8 mouse cellular contexts compared by ENCODE assay signal in genomic region chr15:103313495-103314095, GRCm38 (mm10). TPM values are rescaled to one million over a fixed set of nuclear protein-coding genes. Genes with fewer than 3 reads are reported as not detected.
DNase-seq lines count a peak whose midpoint lies in the region; ATAC-seq and TF ChIP-seq lines count a peak whose summit lies in the region.

No protein-coding gene starts in this region.

- H3K27ac ChIP-seq in thymus, adult 2 months (ENCODE audit: control insufficient read depth, insufficient read depth, low read length): no peak overlapping the region
- no peak overlapping the region for H3K27ac ChIP-seq in cerebellum, adult 2 months (ENCODE audit: insufficient read depth, low read length)
- H3K27ac ChIP-seq in lung, embryonic 14.5 days (ENCODE audit: low read depth): peak overlapping the region; percentile 4; the same call in 1 of the 2 replicates

- TF ChIP-seq CTCF in thymus, adult 2 months (IDR thresholded peaks at IDR 0.05; ENCODE audit: borderline replicate concordance, control insufficient read depth, extremely low read depth, insufficient read depth, low read length, poor library complexity): no peak
- peak; percentile 38; the same call in 1 of the 2 replicates for TF ChIP-seq CTCF in cerebellum, adult 2 months (IDR thresholded peaks at IDR 0.05; ENCODE audit: borderline replicate concordance, insufficient read depth, low read depth, low read length)
- TF ChIP-seq CTCF in lung, embryonic 14.5 days (IDR thresholded peaks at IDR 0.05; ENCODE audit: low read depth): peak; percentile 80

- TF ChIP-seq POLR2A in thymus, adult 2 months (IDR thresholded peaks at IDR 0.05; ENCODE audit: control insufficient read depth, extremely low read depth, insufficient read depth, low read length, poor library complexity): no peak
- TF ChIP-seq POLR2A in cerebellum, adult 2 months (IDR thresholded peaks at IDR 0.05; ENCODE audit: borderline replicate concordance, insufficient read depth, low read length): no peak

- no peaks in the 10 kb centered on the region for H3K9me3 ChIP-seq in lung, embryonic 14.5 days (ENCODE audit: low read depth, low read length)

- H3K4me3 ChIP-seq in thymus, adult 2 months (ENCODE audit: control insufficient read depth, insufficient read depth, low read length): no peak overlapping the region
- no peak overlapping the region for H3K4me3 ChIP-seq in cerebellum, adult 2 months (replicated peaks; ENCODE audit: insufficient read depth, low read depth, low read length)
- H3K4me3 ChIP-seq in lung, embryonic 14.5 days (ENCODE audit: low read depth, low read length): no peak overlapping the region

- H3K36me3 ChIP-seq in thymus, adult 2 months (ENCODE audit: control insufficient read depth, insufficient read depth, low read length): no peaks in the 10 kb centered on the region
- H3K36me3 ChIP-seq in lung, embryonic 14.5 days (ENCODE audit: insufficient read depth): peaks cover 30% of the 10 kb centered on the region

- H3K9ac ChIP-seq in lung, embryonic 14.5 days: no peak overlapping the region

- ATAC-seq in lung, embryonic 14.5 days (ENCODE audit: insufficient read depth): 0 out of 2 replicates have a peak, but pooled peaks have one; percentile 12
- ATAC-seq in neutrophil, adult 5-6 weeks (ENCODE audit: extremely low read depth, insufficient number of reproducible peaks, low FRiP score, poor library complexity, severe bottlenecking): peak; percentile 52

- peak overlapping the region; percentile 63 for H3K4me2 ChIP-seq in lung, embryonic 14.5 days

- H3K27me3 ChIP-seq in thymus, adult 2 months (ENCODE audit: control insufficient read depth, insufficient read depth, low read length): no peaks in the 10 kb centered on the region
- no peaks in the 10 kb centered on the region for H3K27me3 ChIP-seq in cerebellum, adult 2 months (ENCODE audit: control insufficient read depth, insufficient read depth, low read length)
- H3K27me3 ChIP-seq in lung, embryonic 14.5 days (ENCODE audit: insufficient read depth, low read length): no peaks in the 10 kb centered on the region

- peak; percentile 39 for DNase-seq in thymus, adult 2 months
- DNase-seq in thymus, adult 18-20 months: no peak
- peak; percentile 57 to 60 for DNase-seq in cerebellum, adult 2 months
- DNase-seq in heart, adult 18-20 months: peak; percentile 62 to 80
- peak; percentile 58 for DNase-seq in kidney, adult 18-20 months
- peak; percentile 88 for DNase-seq in lung, embryonic 14.5 days
- no peak for DNase-seq in urinary bladder, postnatal 25 days (ENCODE audit: low spot score)

- WGBS in thymus, adult 2 months: 50% methylated on average over 18 of the region's 18 CpGs
- WGBS in cerebellum, adult 2 months: 19% methylated on average over 18 of the region's 18 CpGs
- WGBS in lung, embryonic 14.5 days: 19% methylated on average over 18 of the region's 18 CpGs

- H3K4me1 ChIP-seq in thymus, adult 2 months (replicated peaks; ENCODE audit: control insufficient read depth, insufficient read depth, low read length): no peaks in the 10 kb centered on the region
- peaks cover 13% of the 10 kb centered on the region for H3K4me1 ChIP-seq in cerebellum, adult 2 months (ENCODE audit: control insufficient read depth, insufficient read depth, low read length)
- peaks cover 6% of the 10 kb centered on the region; the same call in 1 of the 2 replicates for H3K4me1 ChIP-seq in lung, embryonic 14.5 days (ENCODE audit: insufficient read depth)

RNA-seq across cellular contexts. Expression of gene Gpr84, which starts 3.2 kb away (rescaled TPM):
- 0.28 and 0.45 TPM in 2 replicates for polyA plus RNA-seq in thymus, adult 2 months (2012; rRNA removed)
- 0.43 and 0.62 TPM in 2 replicates for polyA plus RNA-seq in cerebellum, adult 2 months (2012; rRNA removed)
- not detected for total RNA-seq in heart, adult 18-20 months (2021)
- 0.61 TPM in 1 of 2 replicates, not detected in the other for polyA plus RNA-seq in lung, embryonic 14.5 days (2014; fragmentation: Nextera tagmentation; extraction: Ambion mirVana)
- total RNA-seq in neutrophil, adult 5-6 weeks (2017): 0.49 TPM in 1 of 2 replicates, not detected in the other

RNA-seq across cellular contexts. Expression of gene Zfp385a, which starts 26.3 kb away (rescaled TPM):
- 18.6 and 20.7 TPM in 2 replicates for polyA plus RNA-seq in thymus, adult 2 months (2012; rRNA removed)
- 91.4 and 96.6 TPM in 2 replicates for polyA plus RNA-seq in cerebellum, adult 2 months (2012; rRNA removed)
- 10 to 100 TPM in 1 of 2 experiments, 1 to 10 TPM in 1; 8.9 to 10.3 TPM for total RNA-seq in heart, adult 18-20 months (2021)
- polyA plus RNA-seq in lung, embryonic 14.5 days (2014; fragmentation: Nextera tagmentation; extraction: Ambion mirVana): 11.8 and 12.0 TPM in 2 replicates
- 1.9 and 3.1 TPM in 2 replicates for total RNA-seq in neutrophil, adult 5-6 weeks (2017)

RNA-seq across cellular contexts. Expression of gene Copz1, which starts 41.1 kb away (rescaled TPM):
- polyA plus RNA-seq in thymus, adult 2 months (2012; rRNA removed): 106 and 124 TPM in 2 replicates
- polyA plus RNA-seq in cerebellum, adult 2 months (2012; rRNA removed): 110 and 117 TPM in 2 replicates
- 10 to 100 TPM; 52.3 to 52.9 TPM for total RNA-seq in heart, adult 18-20 months (2021)
- polyA plus RNA-seq in lung, embryonic 14.5 days (2014; fragmentation: Nextera tagmentation; extraction: Ambion mirVana): 304 and 306 TPM in 2 replicates
- 47.4 and 48.1 TPM in 2 replicates for total RNA-seq in neutrophil, adult 5-6 weeks (2017)

RNA-seq across cellular contexts. Expression of gene Itga5, which starts 53.0 kb away (rescaled TPM):
- 20.2 and 20.7 TPM in 2 replicates for polyA plus RNA-seq in thymus, adult 2 months (2012; rRNA removed)
- polyA plus RNA-seq in cerebellum, adult 2 months (2012; rRNA removed): 1.6 TPM in 2 replicates
- total RNA-seq in heart, adult 18-20 months (2021): 10 to 100 TPM; 30.8 to 37.3 TPM
- 46.7 and 47.7 TPM in 2 replicates for polyA plus RNA-seq in lung, embryonic 14.5 days (2014; fragmentation: Nextera tagmentation; extraction: Ambion mirVana)
- 11.8 and 15.2 TPM in 2 replicates for total RNA-seq in neutrophil, adult 5-6 weeks (2017)

RNA-seq across cellular contexts. Expression of gene Nfe2, which starts 55.4 kb away (rescaled TPM):
- polyA plus RNA-seq in thymus, adult 2 months (2012; rRNA removed): 4.9 and 7.3 TPM in 2 replicates
- polyA plus RNA-seq in cerebellum, adult 2 months (2012; rRNA removed): 0.28 and 0.57 TPM in 2 replicates
- total RNA-seq in heart, adult 18-20 months (2021): 1 to 10 TPM in 1 of 2 experiments, under 1 TPM in 1; 0.46 to 1.2 TPM
- 3.9 TPM in 2 replicates for polyA plus RNA-seq in lung, embryonic 14.5 days (2014; fragmentation: Nextera tagmentation; extraction: Ambion mirVana)
- 195 and 199 TPM in 2 replicates for total RNA-seq in neutrophil, adult 5-6 weeks (2017)

Comparison
In these comparisons a context has a peak if more than half of its experiments do, and no peak if none do; other contexts are left out.
1. DNase-seq: peak in thymus, adult 2 months (single experiment), cerebellum, adult 2 months (2 of 2), heart, adult 18-20 months (2 of 2), kidney, adult 18-20 months (single experiment) and lung, embryonic 14.5 days (single experiment); none in thymus, adult 18-20 months (0 of 2) and urinary bladder, postnatal 25 days (single experiment).